Mouse (Mus musculus) cerebellum, adult 2 months (tissue): ENCODE measurements around the gene Svs2.

Experiments used
- CTCF ChIP-seq: fragments of 200-500 bp; IDR thresholded peaks from 2 replicates; pipeline ENCODE4 v1.5.1; 2011; ENCODE audit warnings: low read depth, mild to moderate bottlenecking, control low read depth, low read length, moderate library complexity, borderline replicate concordance; ENCODE audit not compliant: insufficient read depth
- POLR2A ChIP-seq: fragments of 200-500 bp; IDR thresholded peaks from 2 replicates; pipeline ENCODE4 v1.6.1; 2011; ENCODE audit warnings: low read length, control low read depth, borderline replicate concordance; ENCODE audit not compliant: insufficient read depth

DNA sequence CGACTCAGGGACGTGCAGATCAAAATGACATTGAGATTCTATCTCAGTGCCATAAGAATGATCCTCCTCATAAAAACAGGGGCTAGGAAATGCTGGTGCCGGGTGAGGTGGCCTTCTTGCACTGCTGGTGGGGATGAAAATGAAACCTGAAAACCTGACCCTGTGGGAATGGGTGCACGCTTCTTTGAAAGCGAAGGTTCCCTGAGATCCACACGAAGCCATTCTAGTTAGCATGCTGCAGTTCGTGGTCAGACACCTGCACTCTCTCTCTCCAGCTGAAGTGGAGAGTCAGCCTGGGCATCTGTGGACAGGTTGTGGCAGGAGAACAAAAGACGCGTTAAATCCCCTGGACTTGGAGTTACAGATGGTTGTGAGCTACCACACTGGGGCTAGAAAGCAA is 19.0 kb downstream of the Svs2 start:
- TF ChIP-seq CTCF = no peak
- TF ChIP-seq POLR2A = no peak
